Mouse (Mus musculus): Measurements from ENCODE around the gene Ccne1. TPM values are rescaled to one million over a fixed set of nuclear protein-coding genes. Genes with fewer than 3 reads are reported as not detected.
A peak's percentile ranks its signal among the peaks of the same experiment; 100 is the strongest.
"Not testable (repeated sequence)": the region's sequence is repeated elsewhere in the genome, so short reads cannot be mapped to it uniquely, and the experiment has no call there.

Ccne1 gene
- polyA plus RNA-seq, 1 experiment from 2014 or later, result 2.9 TPM

DNA sequence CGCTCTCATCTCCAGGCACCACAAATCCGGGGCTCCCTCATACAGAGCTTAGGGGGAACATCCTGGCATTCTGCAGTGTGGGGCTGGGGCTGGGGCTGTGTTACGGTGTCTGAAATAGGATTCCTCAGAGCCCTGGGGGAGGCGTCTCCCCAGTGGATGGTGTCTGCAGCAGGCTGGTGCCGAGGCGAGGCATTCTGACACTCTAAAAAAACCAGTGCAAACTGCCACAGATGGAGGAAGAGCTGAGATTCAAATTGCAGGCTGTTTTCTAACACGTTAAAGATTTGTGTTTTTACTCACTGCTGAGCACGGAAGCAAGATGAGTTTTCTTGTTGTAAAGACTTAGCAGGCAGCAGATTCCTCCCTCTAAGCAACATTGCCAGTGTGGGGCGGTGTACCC, 33.0 kb upstream of the Ccne1 start:
- no peak for ATAC-seq
- no peak overlapping the region for H3K4me2 ChIP-seq (replicated peaks; ENCODE audit: low read depth, low read length)
- H3K4me3 ChIP-seq (ENCODE audit: low read depth, low read length), result no peak overlapping the region
- no peaks in the 10 kb centered on the region for H3K27me3 ChIP-seq (replicated peaks; ENCODE audit: insufficient read depth, low read length)
- no peak overlapping the region for H3K9ac ChIP-seq (replicated peaks; ENCODE audit: low read depth)
- no peak for DNase-seq (ENCODE audit: low spot score)
- WGBS, result 40% methylated on average over 9 of the region's 9 CpGs
- TF ChIP-seq EP300 (IDR thresholded peaks at IDR 0.05) (no peak), CTCF (IDR thresholded peaks at IDR 0.05) (no peak)
- H3K9me3 ChIP-seq (ENCODE audit: low read length), result no peaks in the 10 kb centered on the region
- no peaks in the 10 kb centered on the region for H3K4me1 ChIP-seq (ENCODE audit: insufficient read depth, low read depth, low read length)
- no peaks in the 10 kb centered on the region for H3K36me3 ChIP-seq (ENCODE audit: insufficient read depth, low read length)
- H3K27ac ChIP-seq (ENCODE audit: low read length), result no peak overlapping the region

DNA sequence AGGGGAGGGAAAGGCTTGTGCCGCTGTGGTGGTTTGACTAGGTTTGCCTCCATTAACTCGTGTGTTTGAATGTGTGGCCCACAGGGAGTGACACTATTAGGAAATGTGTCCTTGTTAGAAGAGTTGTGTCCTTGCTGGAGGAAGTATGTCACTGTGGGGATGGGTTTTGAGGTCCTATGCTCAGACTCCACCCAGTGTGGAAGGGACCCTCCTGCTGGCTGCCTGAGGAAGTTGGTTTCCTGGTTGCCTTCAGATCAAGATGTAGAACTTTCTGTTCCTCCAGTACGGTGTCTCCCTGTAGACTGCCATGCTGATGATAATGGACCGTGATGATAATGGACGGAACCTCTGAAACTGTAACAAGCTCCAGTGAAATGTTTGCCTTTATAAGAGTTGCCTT, 27.1 kb upstream of the Ccne1 start:
- Histone ChIP-seq H3K27ac (ENCODE audit: low read length) (no peak overlapping the region), H3K27me3 (replicated peaks; ENCODE audit: insufficient read depth, low read length) (no peaks in the 10 kb centered on the region), H3K4me2 (replicated peaks; ENCODE audit: low read depth, low read length) (no peak overlapping the region), H3K36me3 (ENCODE audit: insufficient read depth, low read length) (no peaks in the 10 kb centered on the region), H3K4me1 (ENCODE audit: insufficient read depth, low read depth, low read length) (no peaks in the 10 kb centered on the region), H3K9ac (replicated peaks; ENCODE audit: low read depth) (no peak overlapping the region), H3K4me3 (ENCODE audit: low read depth, low read length) (no peak overlapping the region), H3K9me3 (ENCODE audit: low read length) (no peaks in the 10 kb centered on the region)
- no peak for DNase-seq (ENCODE audit: low spot score)
- 76% methylated on average over 5 of the region's 5 CpGs for WGBS
- TF ChIP-seq CTCF (IDR thresholded peaks at IDR 0.05) (no peak), EP300 (IDR thresholded peaks at IDR 0.05) (no peak)
- no peak for ATAC-seq

- 25% methylated on average over 5 of the region's 5 CpGs for WGBS
- no peaks in the 10 kb centered on the region for H3K9me3 ChIP-seq (ENCODE audit: low read length)
- ATAC-seq, result no peak; the same call in 1 of the 2 replicates
- no peaks in the 10 kb centered on the region for H3K4me1 ChIP-seq (ENCODE audit: insufficient read depth, low read depth, low read length)
- no peak overlapping the region for H3K4me2 ChIP-seq (replicated peaks; ENCODE audit: low read depth, low read length)
- H3K9ac ChIP-seq (replicated peaks; ENCODE audit: low read depth), result no peak overlapping the region
- no peaks in the 10 kb centered on the region for H3K27me3 ChIP-seq (replicated peaks; ENCODE audit: insufficient read depth, low read length)
- no peak overlapping the region for H3K27ac ChIP-seq (ENCODE audit: low read length)
- no peak overlapping the region for H3K4me3 ChIP-seq (ENCODE audit: low read depth, low read length)
- DNase-seq (ENCODE audit: low spot score), result peak; percentile 59
- no peaks in the 10 kb centered on the region for H3K36me3 ChIP-seq (ENCODE audit: insufficient read depth, low read length)
- TF ChIP-seq EP300 (IDR thresholded peaks at IDR 0.05) (no peak), CTCF (IDR thresholded peaks at IDR 0.05) (peak; percentile 80)
Measured at GRCm38 (mm10) chr7:38131186-38131585, 23.9 kb upstream of the Ccne1 start.

DNA sequence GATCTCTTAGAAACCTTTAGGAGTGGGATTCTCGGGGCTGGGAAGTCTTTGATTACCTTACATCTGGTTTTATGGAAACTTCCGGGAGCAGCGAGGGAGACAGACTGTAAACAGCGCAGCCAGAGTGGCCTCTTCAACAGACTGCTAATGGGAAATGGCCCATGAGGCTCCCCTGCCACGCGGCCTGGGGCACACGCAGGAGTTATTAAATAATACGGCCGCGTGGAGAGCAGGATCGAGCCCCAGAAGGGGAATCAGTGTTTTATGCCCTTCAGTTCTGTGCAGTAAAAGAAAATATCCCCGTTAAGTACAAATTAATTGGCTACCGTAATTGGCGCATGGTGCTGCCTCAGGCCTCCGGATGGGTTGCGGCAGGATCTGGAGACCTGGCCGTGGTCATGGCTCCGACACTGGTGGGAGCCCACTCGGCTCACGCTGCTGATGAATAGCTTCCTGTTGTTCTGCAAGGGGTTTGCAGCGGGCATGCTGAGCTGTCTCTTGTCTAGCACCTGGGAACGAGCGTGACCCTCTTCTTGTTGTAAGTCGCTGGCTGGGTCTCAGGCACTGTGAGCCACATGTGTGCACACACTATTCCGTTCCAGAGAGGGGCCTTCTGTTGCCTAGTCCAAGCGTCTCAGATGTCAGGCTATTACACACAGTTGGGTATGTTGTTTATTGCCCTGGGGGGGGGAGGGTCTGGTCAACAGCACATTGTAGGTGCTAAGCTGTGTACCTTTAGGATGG, 22.8 kb upstream of the Ccne1 start:
- ATAC-seq, result no peak
- Histone ChIP-seq H3K36me3 (ENCODE audit: insufficient read depth, low read length) (no peaks in the 10 kb centered on the region), H3K27ac (ENCODE audit: low read length) (no peak overlapping the region), H3K4me1 (ENCODE audit: insufficient read depth, low read depth, low read length) (no peaks in the 10 kb centered on the region), H3K4me2 (replicated peaks; ENCODE audit: low read depth, low read length) (no peak overlapping the region), H3K9me3 (ENCODE audit: low read length) (no peaks in the 10 kb centered on the region), H3K4me3 (ENCODE audit: low read depth, low read length) (no peak overlapping the region), H3K27me3 (replicated peaks; ENCODE audit: insufficient read depth, low read length) (no peaks in the 10 kb centered on the region), H3K9ac (replicated peaks; ENCODE audit: low read depth) (no peak overlapping the region)
- WGBS, result 69% methylated on average over 26 of the region's 26 CpGs
- no peak for DNase-seq (ENCODE audit: low spot score)
- TF ChIP-seq EP300 (IDR thresholded peaks at IDR 0.05), result no peak
- TF ChIP-seq CTCF (IDR thresholded peaks at IDR 0.05), result no peak

DNA sequence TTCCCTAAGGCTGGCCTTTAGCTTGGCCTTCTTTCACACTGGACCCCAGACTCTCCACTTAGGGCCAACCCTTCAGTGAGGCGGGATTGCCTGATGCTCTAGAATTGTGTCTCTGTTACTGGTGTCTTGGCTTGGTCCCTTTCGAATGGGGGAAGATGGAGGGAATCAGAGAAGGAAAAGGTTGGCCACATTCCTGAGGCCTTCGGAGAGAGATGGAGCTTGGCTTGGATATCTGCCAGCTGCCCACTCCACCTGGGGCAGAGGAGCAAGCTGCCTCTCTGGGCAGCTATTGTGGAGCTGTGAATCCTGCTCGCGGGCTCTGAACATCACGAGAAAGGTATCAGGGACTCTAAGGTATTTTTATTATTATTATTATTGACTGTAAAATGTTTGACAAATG, 22.2 kb upstream of the Ccne1 start:
- ATAC-seq (no peak), DNase-seq (ENCODE audit: low spot score) (no peak)
- H3K27me3 ChIP-seq (replicated peaks; ENCODE audit: insufficient read depth, low read length), result no peaks in the 10 kb centered on the region
- no peak overlapping the region for H3K4me3 ChIP-seq (ENCODE audit: low read depth, low read length)
- H3K9ac ChIP-seq (replicated peaks; ENCODE audit: low read depth), result no peak overlapping the region
- no peaks in the 10 kb centered on the region for H3K9me3 ChIP-seq (ENCODE audit: low read length)
- H3K36me3 ChIP-seq (ENCODE audit: insufficient read depth, low read length), result no peaks in the 10 kb centered on the region
- TF ChIP-seq CTCF (IDR thresholded peaks at IDR 0.05) (no peak), EP300 (IDR thresholded peaks at IDR 0.05) (no peak)
- 67% methylated on average over 6 of the region's 6 CpGs for WGBS
- H3K4me2 ChIP-seq (replicated peaks; ENCODE audit: low read depth, low read length), result no peak overlapping the region
- no peaks in the 10 kb centered on the region for H3K4me1 ChIP-seq (ENCODE audit: insufficient read depth, low read depth, low read length)
- H3K27ac ChIP-seq (ENCODE audit: low read length), result no peak overlapping the region

- DNase-seq (ENCODE audit: low spot score); H3K4me3 ChIP-seq (ENCODE audit: low read depth, low read length); H3K36me3 ChIP-seq (ENCODE audit: insufficient read depth, low read length); H3K4me1 ChIP-seq (ENCODE audit: insufficient read depth, low read depth, low read length); H3K27me3 ChIP-seq (replicated peaks; ENCODE audit: insufficient read depth, low read length); H3K9ac ChIP-seq (replicated peaks; ENCODE audit: low read depth); H3K9me3 ChIP-seq (ENCODE audit: low read length); H3K27ac ChIP-seq (ENCODE audit: low read length); ATAC-seq; H3K4me2 ChIP-seq (replicated peaks; ENCODE audit: low read depth, low read length): not testable (repeated sequence)
- 32% methylated on average over 5 of the region's 5 CpGs for WGBS
Measured at GRCm38 (mm10) chr7:38128256-38128655, 20.9 kb upstream of the Ccne1 start.
